Mouse (Mus musculus) brain, embryonic 14.5 days (tissue): ENCODE results near the gene Gbe1. TPM values are rescaled to one million over a fixed set of nuclear protein-coding genes. Genes with fewer than 3 reads are reported as not detected.

Source experiments
- DNase-seq: peaks from one replicate; pipeline ENCODE4 v3.0.0-alpha.2; 2011; ENCODE audit warnings: low read depth
- CTCF ChIP-seq: fragments of 200-500 bp; IDR thresholded peaks from 2 replicates; pipeline ENCODE4 v1.5.1; 2012; ENCODE audit warnings: inconsistent platforms, mild to moderate bottlenecking, moderate library complexity, borderline replicate concordance; ENCODE audit not compliant: insufficient read depth, insufficient read length; ENCODE audit errors: extremely low read depth
- POLR2A ChIP-seq: fragments of 200-500 bp; IDR thresholded peaks from 2 replicates; pipeline ENCODE4 v1.6.1; 2012; ENCODE audit warnings: mild to moderate bottlenecking, inconsistent platforms, borderline replicate concordance; ENCODE audit not compliant: poor library complexity, insufficient read depth, insufficient read length, severe bottlenecking; ENCODE audit errors: extremely low read depth
- polyA plus RNA-seq: library from polyadenylated mRNA; depleted of rRNA; stranded (reverse); fragments of >200 nt; gene quantifications from 2 replicates; pipeline ENCODE4 v1.2.3, GENCODE M21; 2012

The Gbe1 gene
- polyA plus RNA-seq, 1 experiment = 8.9 TPM

- DNase-seq = no peak
- TF ChIP-seq CTCF = no peak
- TF ChIP-seq POLR2A = no peak
These were observed 67.3 kb downstream of the Gbe1 start for GRCm38 (mm10) chr16:70381045-70381444.

GRCm38 (mm10) chr16:70385494-70385893 is 71.7 kb downstream of the Gbe1 start:
- no peak for DNase-seq
- no peak for TF ChIP-seq POLR2A
- no peak for TF ChIP-seq CTCF

- DNase-seq = no peak
- TF ChIP-seq CTCF (no peak), POLR2A (no peak)
These were observed 73.6 kb downstream of the Gbe1 start for GRCm38 (mm10) chr16:70387385-70387784.

GRCm38 (mm10) chr16:70395276-70395675 is 81.5 kb downstream of the Gbe1 start:
- DNase-seq = no peak
- no peak for TF ChIP-seq POLR2A
- TF ChIP-seq CTCF = no peak

DNA sequence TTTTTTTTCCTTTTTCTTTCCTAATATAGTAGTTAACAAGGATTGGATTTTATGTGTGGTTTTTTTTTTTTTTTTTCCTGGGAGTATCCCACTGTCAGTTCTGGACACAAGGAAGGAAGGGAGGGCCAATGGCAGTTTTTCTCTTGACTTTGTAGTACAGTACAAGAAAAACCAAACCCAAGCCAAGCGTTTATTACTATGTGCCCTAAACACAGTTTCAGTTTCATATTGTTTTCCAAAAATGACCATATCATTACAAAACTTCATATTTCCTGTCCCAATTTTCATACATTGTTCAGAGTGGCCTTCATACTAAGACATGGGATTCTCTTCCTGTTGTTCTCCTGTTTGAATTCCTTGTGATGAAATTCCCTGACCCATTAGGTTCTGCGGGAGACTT is 94.0 kb downstream of the Gbe1 start:
- no peak for DNase-seq
- TF ChIP-seq POLR2A (no peak), CTCF (no peak)

GRCm38 (mm10) chr16:70421077-70421476 is 107.3 kb downstream of the Gbe1 start:
- no peak for DNase-seq
- TF ChIP-seq CTCF = no peak
- no peak for TF ChIP-seq POLR2A

DNA sequence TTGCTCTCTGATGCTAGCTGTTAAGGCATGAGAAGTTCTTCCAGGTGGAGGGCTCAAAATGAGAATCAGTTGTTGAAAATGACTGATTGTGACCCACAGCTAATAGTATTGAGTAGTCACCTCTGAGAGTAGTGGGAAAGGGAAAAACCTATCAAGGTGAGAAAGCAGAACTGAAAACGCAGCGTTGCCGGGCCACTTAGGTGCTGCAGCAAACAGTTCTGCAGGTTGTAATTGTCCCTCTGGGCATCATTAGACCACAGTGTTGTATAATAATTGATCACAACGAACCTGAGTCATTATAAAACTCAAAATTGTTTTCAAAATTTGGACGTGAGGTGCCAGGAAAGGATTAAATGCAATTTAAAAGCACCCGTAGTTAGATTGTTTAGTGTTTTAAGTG is 135.8 kb downstream of the Gbe1 start:
- no peak for DNase-seq
- TF ChIP-seq CTCF = no peak
- no peak for TF ChIP-seq POLR2A

GRCm38 (mm10) chr16:70475583-70475982 is 161.8 kb downstream of the Gbe1 start:
- DNase-seq = no peak
- TF ChIP-seq CTCF (no peak), POLR2A (no peak)

DNA sequence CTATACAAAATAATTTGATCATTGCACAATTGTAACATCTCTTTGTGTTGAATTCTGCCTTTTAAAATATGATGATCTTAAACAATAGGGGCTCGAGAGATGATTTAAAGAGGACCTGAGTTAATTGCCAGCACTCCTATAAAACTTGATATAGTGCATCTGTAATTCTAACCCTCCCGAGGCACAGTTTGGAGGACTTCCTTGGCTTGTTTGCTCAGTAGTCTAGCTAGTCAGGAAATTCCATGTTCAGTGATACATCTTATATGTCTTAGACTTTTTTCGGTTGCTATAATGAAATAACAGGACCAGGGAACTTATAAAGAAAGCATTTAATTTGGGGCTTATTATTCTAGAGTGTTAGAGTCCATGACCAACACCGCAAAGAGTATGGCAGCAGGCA is 162.4 kb downstream of the Gbe1 start:
- DNase-seq = no peak
- no peak for TF ChIP-seq CTCF
- TF ChIP-seq POLR2A = no peak

DNA sequence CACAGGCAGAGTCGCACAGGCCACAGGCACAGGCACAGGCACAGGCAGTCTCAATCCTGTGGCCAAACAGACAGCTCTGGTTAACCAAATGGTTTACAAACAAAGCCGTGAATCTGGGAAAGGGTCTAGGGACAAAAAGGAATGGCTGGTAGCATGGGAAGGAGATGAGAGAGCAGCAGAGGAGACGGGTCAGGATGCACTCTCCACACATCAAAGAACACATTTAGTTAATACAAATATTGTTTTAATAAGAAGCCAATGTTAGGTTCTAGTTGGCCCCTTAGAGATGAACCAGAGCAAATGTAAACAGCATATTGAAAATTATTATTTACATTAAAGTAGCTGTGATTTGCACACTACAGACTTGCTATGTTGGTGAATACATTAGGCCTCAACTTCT is 166.7 kb downstream of the Gbe1 start:
- no peak for DNase-seq
- TF ChIP-seq CTCF = no peak
- no peak for TF ChIP-seq POLR2A

DNA sequence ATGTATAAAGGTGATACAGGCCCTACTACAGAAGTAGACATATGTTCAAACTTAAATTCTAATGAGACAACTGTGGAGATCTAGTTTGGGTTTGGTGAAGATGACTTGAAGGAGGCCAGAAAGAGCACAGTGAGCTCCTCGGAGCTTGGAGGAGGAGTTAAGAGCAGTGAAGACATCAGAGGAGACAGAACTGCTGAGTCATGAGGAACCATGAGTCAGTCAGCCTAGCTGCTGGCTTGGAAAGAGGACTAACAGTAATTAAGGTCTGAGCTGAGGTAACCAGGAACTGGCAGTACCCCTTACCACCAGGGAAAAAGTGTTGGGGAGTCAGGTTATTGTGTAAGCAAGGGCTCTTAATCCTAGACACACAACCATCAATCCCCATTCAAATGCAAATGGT is 192.7 kb downstream of the Gbe1 start:
- TF ChIP-seq CTCF (no peak), POLR2A (no peak)
- no peak for DNase-seq

DNA sequence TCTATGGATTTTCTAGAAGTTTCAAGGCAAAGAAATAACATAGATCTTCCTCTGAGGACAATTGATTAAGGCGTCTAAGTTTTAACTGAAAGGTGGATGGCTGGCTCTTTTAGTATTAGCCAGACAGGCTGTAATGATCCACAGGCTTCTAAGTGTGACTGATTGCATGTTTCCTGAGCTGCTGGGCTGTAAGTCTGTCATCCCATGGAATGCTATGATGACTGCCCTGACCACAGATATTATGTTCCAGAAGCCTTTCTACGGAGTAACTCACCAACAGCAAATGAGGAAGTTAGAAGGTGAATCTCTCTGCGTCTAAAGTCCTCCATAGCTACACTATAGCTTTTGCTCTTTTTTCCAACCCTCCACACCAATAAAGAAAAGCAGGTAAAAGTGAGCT is 197.2 kb downstream of the Gbe1 start:
- TF ChIP-seq CTCF (no peak), POLR2A (no peak)
- no peak for DNase-seq

- peak; percentile 24 for DNase-seq
- TF ChIP-seq POLR2A (no peak), CTCF (no peak)
These were observed 209.1 kb downstream of the Gbe1 start for GRCm38 (mm10) chr16:70522861-70523260.
